Mouse (Mus musculus): ENCODE measurements around the gene Glis3. TPM values are rescaled to one million over a fixed set of nuclear protein-coding genes. Genes with fewer than 3 reads are reported as not detected.
A peak's percentile ranks its signal among the peaks of the same experiment; 100 is the strongest.

The Glis3 gene
- polyA plus RNA-seq, 1 experiment from 2014 or later: 0.93 TPM

DNA sequence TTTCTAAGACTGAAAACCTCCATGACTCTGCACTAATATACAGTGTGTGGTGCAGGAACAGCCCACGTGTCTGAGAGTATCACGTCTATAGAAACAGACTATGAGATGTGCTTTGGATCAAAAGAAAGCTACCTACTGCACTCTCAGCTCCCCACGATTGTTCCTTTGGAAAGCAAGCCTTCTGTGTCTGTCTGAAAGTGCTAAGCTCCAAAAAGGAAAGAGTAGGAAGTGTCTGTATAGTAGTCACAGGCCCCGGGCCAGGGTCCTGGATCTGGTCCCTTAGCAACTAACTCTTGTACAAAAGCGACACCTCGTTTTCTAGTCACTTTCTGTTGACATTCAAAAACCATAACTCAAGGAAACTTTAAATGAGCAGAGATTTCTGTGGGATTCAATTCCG is 62.1 kb downstream of the Glis3 start:
- no peak overlapping the region for H3K4me2 ChIP-seq
- no peaks in the 10 kb centered on the region for H3K4me1 ChIP-seq (replicated peaks)
- no peak overlapping the region for H3K27ac ChIP-seq (replicated peaks)
- H3K9me3 ChIP-seq: no peaks in the 10 kb centered on the region
- H3K9ac ChIP-seq: no peak overlapping the region
- H3K4me3 ChIP-seq: no peak overlapping the region
- no peaks in the 10 kb centered on the region for H3K27me3 ChIP-seq
- 89% methylated on average over 7 of the region's 7 CpGs for WGBS
- ATAC-seq (ENCODE audit: low read depth): no peak
- no peaks in the 10 kb centered on the region for H3K36me3 ChIP-seq

DNA sequence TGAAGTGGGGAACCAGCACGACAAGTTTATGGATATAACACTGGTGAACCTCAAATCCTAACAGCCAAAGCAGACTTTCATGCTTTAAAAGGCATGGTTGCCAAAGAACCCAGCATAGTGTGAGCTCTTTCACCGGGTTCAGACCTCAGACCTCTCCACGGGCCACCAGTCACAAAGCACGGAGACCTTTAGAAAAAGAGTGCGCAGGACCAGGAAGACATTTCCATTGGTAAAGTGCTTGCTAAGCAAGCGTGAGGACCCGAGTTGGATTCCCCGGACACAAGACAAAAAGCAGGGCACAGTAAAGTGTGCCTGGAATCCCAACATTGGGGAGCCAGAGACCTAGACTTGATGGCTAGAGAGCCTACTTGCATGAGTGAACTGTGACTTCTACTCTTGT is 62.7 kb downstream of the Glis3 start:
- Histone ChIP-seq H3K4me3 (no peak overlapping the region), H3K27me3 (no peaks in the 10 kb centered on the region), H3K4me1 (replicated peaks) (no peaks in the 10 kb centered on the region), H3K4me2 (no peak overlapping the region), H3K9ac (no peak overlapping the region), H3K27ac (replicated peaks) (no peak overlapping the region), H3K9me3 (no peaks in the 10 kb centered on the region), H3K36me3 (no peaks in the 10 kb centered on the region)
- WGBS: 62% methylated on average over 8 of the region's 8 CpGs
- ATAC-seq (ENCODE audit: low read depth): no peak

DNA sequence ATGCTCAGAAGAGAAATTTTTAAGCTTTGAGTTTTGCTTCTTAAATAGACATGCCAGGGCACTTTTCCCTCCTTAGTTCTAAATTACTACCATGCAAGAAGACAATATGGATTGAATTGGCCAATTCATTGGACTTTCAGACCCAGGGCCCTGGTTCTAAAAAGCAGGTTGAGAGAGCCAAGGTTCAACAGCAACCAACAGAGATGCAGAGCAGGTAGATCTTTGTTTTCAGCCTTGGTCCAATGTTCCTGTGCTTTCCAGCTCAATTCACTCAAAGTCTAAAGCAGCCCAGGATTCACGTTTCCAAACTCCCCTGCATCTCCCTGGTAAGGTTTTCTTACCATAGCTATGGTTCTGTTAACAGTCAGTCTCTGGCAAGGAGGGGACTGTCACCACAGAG is 63.4 kb downstream of the Glis3 start:
- 62% methylated on average over 1 of the region's 1 CpGs for WGBS
- Histone ChIP-seq H3K27ac (replicated peaks) (no peak overlapping the region), H3K27me3 (no peaks in the 10 kb centered on the region), H3K4me3 (no peak overlapping the region), H3K36me3 (no peaks in the 10 kb centered on the region), H3K4me1 (replicated peaks) (no peaks in the 10 kb centered on the region), H3K9me3 (no peaks in the 10 kb centered on the region), H3K9ac (no peak overlapping the region), H3K4me2 (no peak overlapping the region)
- ATAC-seq (ENCODE audit: low read depth): no peak

DNA sequence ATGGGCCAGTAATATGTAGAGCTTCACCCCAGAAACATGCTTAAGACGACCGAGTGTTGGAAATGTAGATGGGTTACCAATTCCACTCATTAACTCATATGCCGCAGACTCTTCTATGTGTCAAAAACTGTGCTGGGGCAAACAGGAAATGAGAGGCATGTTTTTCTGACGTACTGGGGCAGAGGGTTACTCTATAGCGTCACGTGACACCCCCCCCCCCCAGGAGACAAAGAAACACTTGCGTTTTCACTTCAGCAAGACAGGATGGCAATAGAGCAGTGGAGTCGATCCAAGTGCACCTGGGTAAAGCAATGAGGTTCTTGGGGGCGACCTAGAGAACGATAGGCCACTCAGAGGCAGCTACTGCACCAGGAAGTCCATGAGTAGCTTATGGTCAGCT is 67.6 kb downstream of the Glis3 start:
- Histone ChIP-seq H3K27ac (replicated peaks) (no peak overlapping the region), H3K27me3 (no peaks in the 10 kb centered on the region), H3K9ac (no peak overlapping the region), H3K36me3 (no peaks in the 10 kb centered on the region), H3K9me3 (no peaks in the 10 kb centered on the region), H3K4me1 (replicated peaks) (peaks cover 11% of the 10 kb centered on the region), H3K4me3 (no peak overlapping the region), H3K4me2 (no peak overlapping the region)
- ATAC-seq (ENCODE audit: low read depth): no peak
- 87% methylated on average over 10 of the region's 10 CpGs for WGBS

DNA sequence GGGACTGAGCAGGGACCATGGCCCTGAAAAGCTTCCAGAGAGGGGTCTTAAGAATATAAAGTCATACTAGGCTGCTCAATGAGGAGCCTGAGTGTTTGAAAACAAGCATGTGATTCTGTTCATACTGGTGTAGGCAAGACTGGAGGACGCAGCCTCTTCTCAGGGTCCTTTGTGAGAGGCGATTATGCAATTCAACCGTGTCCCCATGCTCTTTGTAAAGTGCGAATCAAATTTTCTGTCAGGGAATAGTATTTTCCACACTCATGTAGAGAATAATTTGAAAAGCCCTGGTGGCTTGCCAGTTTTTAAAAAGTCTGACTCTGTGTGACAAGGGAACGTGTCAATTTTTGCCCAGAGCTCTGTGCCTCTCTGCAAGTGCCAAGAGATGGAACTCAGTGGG is 71.1 kb downstream of the Glis3 start:
- Histone ChIP-seq H3K9ac (no peak overlapping the region), H3K4me2 (no peak overlapping the region), H3K36me3 (no peaks in the 10 kb centered on the region), H3K4me1 (replicated peaks) (peaks cover 11% of the 10 kb centered on the region), H3K4me3 (no peak overlapping the region), H3K9me3 (no peaks in the 10 kb centered on the region), H3K27me3 (no peaks in the 10 kb centered on the region), H3K27ac (replicated peaks) (no peak overlapping the region)
- no peak for ATAC-seq (ENCODE audit: low read depth)
- 33% methylated on average over 5 of the region's 5 CpGs for WGBS

DNA sequence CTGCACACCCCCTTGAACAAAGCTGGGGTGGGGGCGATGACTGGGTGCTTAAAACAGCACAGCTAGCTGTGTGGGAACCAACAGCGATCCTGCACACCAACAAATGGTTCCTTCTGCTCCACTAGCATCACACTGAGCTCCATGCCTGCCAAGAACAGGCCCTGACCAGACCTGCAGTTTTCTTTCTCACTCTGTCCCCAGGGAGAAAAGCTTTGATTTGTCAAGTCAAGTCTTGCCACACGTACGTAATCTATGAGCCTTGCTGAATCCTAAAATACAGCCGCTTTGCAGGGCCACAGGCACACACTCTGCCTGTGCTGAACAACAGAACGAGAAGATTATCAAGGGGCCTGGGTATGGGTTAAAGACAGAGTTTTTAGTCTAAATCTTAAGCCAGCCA is 71.6 kb downstream of the Glis3 start:
- WGBS: 65% methylated on average over 6 of the region's 6 CpGs
- no peaks in the 10 kb centered on the region for H3K27me3 ChIP-seq
- ATAC-seq (ENCODE audit: low read depth): no peak

DNA sequence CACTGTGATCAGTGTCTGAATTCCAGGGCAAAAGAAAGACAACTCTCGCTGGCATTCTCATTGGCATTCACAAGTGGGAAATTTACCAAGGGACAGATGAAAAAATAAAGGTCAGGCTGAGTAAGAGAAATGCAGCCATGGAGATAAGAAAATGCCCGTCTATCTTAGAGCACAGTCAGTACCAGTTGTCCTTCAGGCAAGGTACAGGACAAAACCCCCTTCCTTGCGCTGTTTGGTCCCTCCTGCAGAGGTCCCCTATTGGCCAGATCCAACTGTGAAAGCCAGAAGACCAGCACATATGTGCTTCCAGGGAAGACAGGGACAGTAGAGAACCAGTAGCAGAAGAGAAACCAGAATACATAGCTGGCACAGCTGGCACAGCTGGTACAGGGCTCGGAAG is 79.0 kb downstream of the Glis3 start:
- no peaks in the 10 kb centered on the region for H3K36me3 ChIP-seq
- WGBS: 79% methylated on average over 4 of the region's 4 CpGs
- H3K27ac ChIP-seq (replicated peaks): no peak overlapping the region
- H3K4me3 ChIP-seq: no peak overlapping the region
- ATAC-seq (ENCODE audit: low read depth): no peak
- no peaks in the 10 kb centered on the region for H3K27me3 ChIP-seq
- no peaks in the 10 kb centered on the region for H3K4me1 ChIP-seq (replicated peaks)
- H3K9me3 ChIP-seq: no peaks in the 10 kb centered on the region
- H3K4me2 ChIP-seq: no peak overlapping the region
- H3K9ac ChIP-seq: no peak overlapping the region

More for the DNA sequence above, 71.6 kb downstream of the Glis3 start:
- Histone ChIP-seq H3K36me3 (no peaks in the 10 kb centered on the region), H3K9ac (no peak overlapping the region), H3K4me1 (replicated peaks) (peaks cover 11% of the 10 kb centered on the region), H3K4me2 (no peak overlapping the region), H3K27ac (replicated peaks) (no peak overlapping the region), H3K9me3 (no peaks in the 10 kb centered on the region), H3K4me3 (no peak overlapping the region)

DNA sequence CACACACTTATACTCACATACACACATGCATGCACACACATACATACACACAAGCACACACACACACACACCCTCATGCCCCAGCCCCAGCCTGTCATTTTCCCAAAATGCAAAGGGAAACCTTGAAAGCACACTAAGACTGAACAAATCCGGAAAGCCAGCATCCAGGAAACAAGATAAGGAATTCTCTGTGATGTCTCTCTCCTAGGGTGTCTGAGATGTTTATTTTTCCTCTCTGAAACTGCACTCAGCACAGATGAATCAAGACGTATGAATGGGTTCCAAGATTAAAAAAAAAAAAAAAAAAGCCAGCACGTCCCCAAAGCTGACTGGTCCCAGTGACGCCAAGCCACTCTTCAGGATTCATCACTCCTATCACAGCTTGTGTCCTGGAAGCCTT is 85.7 kb downstream of the Glis3 start:
- Histone ChIP-seq H3K9me3 (no peaks in the 10 kb centered on the region), H3K4me3 (no peak overlapping the region), H3K36me3 (no peaks in the 10 kb centered on the region), H3K27ac (replicated peaks) (no peak overlapping the region), H3K9ac (no peak overlapping the region), H3K4me2 (peak overlapping the region; percentile 21; the same call in 1 of the 2 replicates), H3K4me1 (replicated peaks) (no peaks in the 10 kb centered on the region; the same call in 1 of the 2 replicates), H3K27me3 (no peaks in the 10 kb centered on the region)
- no peak; the same call in 1 of the 2 replicates for ATAC-seq (ENCODE audit: low read depth)
- WGBS: 43% methylated on average over 4 of the region's 4 CpGs

DNA sequence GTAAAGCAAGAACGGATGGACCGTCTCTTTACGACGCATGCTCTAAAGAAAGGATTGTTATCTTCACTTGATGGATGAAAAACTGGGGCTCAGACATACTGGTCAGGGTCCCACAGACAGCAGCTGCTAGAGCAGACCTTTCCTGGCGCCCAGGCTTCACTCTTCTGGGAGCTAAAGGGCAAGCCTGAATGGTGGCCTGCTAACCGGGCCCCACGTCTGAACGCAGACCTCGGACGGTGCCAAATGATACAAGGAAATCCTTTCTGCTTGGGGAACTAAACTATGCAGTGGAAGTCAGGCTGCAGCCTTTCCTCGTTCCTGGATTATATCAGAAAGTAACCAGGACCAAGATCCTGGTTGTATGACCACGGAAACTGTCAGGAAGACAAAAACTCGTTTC is 86.9 kb downstream of the Glis3 start:
- Histone ChIP-seq H3K27ac (replicated peaks) (no peak overlapping the region), H3K9ac (no peak overlapping the region), H3K9me3 (no peaks in the 10 kb centered on the region), H3K4me1 (replicated peaks) (no peaks in the 10 kb centered on the region; the same call in 1 of the 2 replicates), H3K36me3 (no peaks in the 10 kb centered on the region), H3K4me2 (no peak overlapping the region), H3K4me3 (no peak overlapping the region), H3K27me3 (no peaks in the 10 kb centered on the region)
- 66% methylated on average over 13 of the region's 13 CpGs for WGBS
- no peak for ATAC-seq (ENCODE audit: low read depth)

DNA sequence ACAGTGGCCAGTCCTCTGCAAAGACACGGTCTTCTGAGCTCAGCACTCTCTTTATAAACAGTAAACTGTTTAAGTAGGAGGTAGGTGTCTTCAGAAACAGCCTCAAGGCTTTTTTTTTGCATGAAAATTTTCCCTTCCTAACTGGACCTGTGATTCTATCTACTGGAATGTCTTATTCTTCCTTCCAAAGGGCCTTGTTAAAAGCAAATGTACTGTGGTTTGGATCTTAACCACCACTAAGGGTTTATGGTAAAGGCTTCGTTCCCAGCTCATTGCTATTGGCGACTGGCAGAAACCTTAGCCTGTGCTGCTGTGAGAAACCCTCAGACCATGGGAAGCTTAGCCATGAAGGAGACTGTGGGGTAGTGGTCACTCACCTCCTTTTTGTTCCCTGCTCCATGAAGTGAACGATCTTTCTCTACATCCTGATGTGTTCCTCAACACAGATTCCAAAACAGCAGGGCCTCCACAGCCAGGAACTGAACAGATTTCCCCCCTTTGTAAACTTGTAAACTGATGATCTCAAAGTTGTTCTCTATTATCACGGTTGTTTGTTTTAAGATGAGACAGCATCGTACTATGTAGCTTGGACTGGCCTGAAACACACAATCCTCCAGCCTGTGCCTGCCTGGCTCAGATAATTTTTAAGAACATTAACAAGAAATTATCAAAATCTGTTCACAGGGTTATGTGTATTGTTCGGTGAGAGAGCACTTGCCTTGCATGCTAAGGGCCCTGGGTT is 88.0 kb downstream of the Glis3 start:
- no peak for ATAC-seq (ENCODE audit: low read depth)
- 81% methylated on average over 7 of the region's 7 CpGs for WGBS
- Histone ChIP-seq H3K9me3 (no peaks in the 10 kb centered on the region), H3K27ac (replicated peaks) (no peak overlapping the region), H3K4me2 (no peak overlapping the region), H3K9ac (no peak overlapping the region), H3K4me1 (replicated peaks) (no peaks in the 10 kb centered on the region; the same call in 1 of the 2 replicates), H3K36me3 (no peaks in the 10 kb centered on the region), H3K27me3 (no peaks in the 10 kb centered on the region), H3K4me3 (no peak overlapping the region)

DNA sequence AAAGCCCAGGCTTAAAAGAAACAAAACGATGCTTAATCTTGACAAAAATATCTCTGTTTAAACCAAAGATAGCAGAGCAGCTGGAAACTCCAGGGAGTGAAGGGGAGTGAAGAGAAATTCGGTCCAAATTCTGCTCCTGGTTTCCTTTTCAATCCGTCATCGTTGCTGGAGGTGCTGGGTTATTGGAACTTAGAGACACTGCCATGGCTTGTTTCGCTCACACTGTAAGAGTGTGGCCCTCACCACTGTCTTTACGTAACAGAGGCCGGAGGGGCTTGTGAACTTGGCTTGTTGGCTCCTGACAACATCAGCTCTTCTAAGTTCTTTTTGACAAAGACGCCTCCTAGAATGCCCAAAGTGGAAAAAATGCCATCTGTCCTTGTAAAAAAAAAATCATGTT is 99.4 kb downstream of the Glis3 start:
- Histone ChIP-seq H3K4me2 (no peak overlapping the region), H3K9me3 (no peaks in the 10 kb centered on the region), H3K27ac (replicated peaks) (no peak overlapping the region), H3K9ac (no peak overlapping the region), H3K36me3 (no peaks in the 10 kb centered on the region), H3K4me1 (replicated peaks) (peaks cover 5% of the 10 kb centered on the region; the same call in 1 of the 2 replicates), H3K4me3 (no peak overlapping the region), H3K27me3 (no peaks in the 10 kb centered on the region)
- ATAC-seq (ENCODE audit: low read depth): no peak
- 87% methylated on average over 8 of the region's 8 CpGs for WGBS

DNA sequence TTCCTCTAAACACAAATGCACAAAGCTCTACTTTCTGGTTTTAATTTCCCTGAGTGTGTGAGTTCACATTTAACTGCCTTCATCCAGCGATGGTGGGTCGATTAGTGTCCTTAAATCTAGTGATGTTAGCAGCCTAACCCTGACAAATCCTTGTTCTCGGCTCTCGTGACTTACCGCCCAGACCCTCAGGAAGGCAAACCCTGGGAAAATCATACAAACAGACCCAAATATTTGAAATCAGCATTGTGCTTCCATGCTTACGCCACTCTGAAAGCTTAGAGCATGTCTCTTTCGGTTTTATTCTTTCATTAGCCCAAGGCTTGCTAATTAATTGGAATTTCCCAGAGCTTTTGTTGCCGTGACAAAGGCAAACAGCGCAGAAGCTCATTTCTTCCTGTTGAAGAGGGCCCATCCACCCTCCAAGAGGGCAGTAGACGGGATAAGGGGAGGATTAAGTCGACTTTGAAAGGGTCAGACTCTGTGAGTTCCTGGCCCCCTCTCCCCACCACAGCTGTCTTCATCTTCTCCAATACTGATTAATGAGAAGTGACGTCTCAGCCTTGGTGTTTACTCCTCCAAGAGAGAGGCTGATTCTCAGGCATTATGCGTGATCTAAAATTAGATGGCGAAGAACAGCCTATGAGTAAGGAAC is 100.0 kb downstream of the Glis3 start:
- Histone ChIP-seq H3K27ac (replicated peaks) (no peak overlapping the region), H3K9ac (no peak overlapping the region), H3K4me2 (no peak overlapping the region), H3K4me1 (replicated peaks) (peaks cover 5% of the 10 kb centered on the region; the same call in 1 of the 2 replicates), H3K27me3 (no peaks in the 10 kb centered on the region), H3K4me3 (no peak overlapping the region), H3K9me3 (no peaks in the 10 kb centered on the region), H3K36me3 (no peaks in the 10 kb centered on the region)
- ATAC-seq (ENCODE audit: low read depth): no peak
- 53% methylated on average over 14 of the region's 14 CpGs for WGBS

DNA sequence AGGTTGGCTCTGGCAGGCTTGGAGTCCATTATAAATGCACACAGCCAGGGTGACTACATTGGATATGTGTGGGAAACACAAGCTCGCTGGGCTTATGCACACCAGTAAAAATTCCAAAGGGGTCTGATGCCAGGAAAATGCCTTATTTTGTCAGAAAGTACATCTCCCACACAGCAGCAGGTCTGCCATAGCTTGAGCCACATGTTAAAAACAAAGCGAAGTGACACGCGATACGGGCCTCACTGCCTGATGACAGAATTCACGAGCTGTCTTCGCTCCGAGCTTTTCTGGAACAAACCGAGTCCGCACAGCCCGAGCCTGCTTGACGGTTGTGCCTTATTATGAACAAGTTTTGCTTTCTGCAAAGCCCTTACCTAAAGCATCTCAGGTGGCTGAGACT is 102.9 kb downstream of the Glis3 start:
- Histone ChIP-seq H3K36me3 (no peaks in the 10 kb centered on the region), H3K27ac (replicated peaks) (no peak overlapping the region), H3K4me3 (no peak overlapping the region), H3K9me3 (no peaks in the 10 kb centered on the region), H3K4me2 (no peak overlapping the region), H3K9ac (no peak overlapping the region), H3K4me1 (replicated peaks) (peaks cover 5% of the 10 kb centered on the region), H3K27me3 (no peaks in the 10 kb centered on the region)
- ATAC-seq (ENCODE audit: low read depth): no peak
- WGBS: 94% methylated on average over 12 of the region's 12 CpGs
